Mouse (Mus musculus) heart, embryonic 16.5 days (tissue): ENCODE measurements at regions not wholly inside any gene's neighbourhood (a gene's known extent, or its start where the extent isn't known, plus 50 kb on each side); places are given as distances from the start of the nearest gene placed in this dataset.

Experiments used
- ATAC-seq: fragments of 200-750 bp; cut with Nextera tagmentation; replicated peaks from 2 replicates; pipeline ENCODE4 v1.8.0; 2017; ENCODE audit warnings: moderate number of reproducible peaks; ENCODE audit not compliant: insufficient read depth, low FRiP score; ENCODE audit errors: extremely low read depth
- H3K27ac ChIP-seq: fragments of 300-500 bp; sonication (generic); 2 replicates; pipeline ENCODE4 v1.5.1; 2014; ENCODE audit warnings: mild to moderate bottlenecking, low read length, control low read depth, moderate library complexity
- H3K27me3 ChIP-seq: fragments of 300-500 bp; sonication (generic); 2 replicates; pipeline ENCODE4 v1.6.1; 2014; ENCODE audit warnings: low read length, mixed read lengths; ENCODE audit not compliant: control insufficient read depth, insufficient read depth
- H3K36me3 ChIP-seq: fragments of 300-500 bp; sonication (generic); 2 replicates; pipeline ENCODE4 v1.6.1; 2014; ENCODE audit not compliant: control insufficient read depth, insufficient read depth
- H3K4me1 ChIP-seq: fragments of 300-500 bp; sonication (generic); 2 replicates; pipeline ENCODE4 v1.6.1; 2014; ENCODE audit warnings: low read length, mixed read lengths; ENCODE audit not compliant: control insufficient read depth, insufficient read depth
- H3K4me2 ChIP-seq: fragments of 300-500 bp; sonication (generic); 2 replicates; pipeline ENCODE4 v1.6.1; 2014; ENCODE audit warnings: low read depth, mild to moderate bottlenecking, control low read depth, low read length
- H3K4me3 ChIP-seq: fragments of 300-500 bp; sonication (generic); 2 replicates; pipeline ENCODE4 v1.5.1; 2014; ENCODE audit warnings: mild to moderate bottlenecking, control low read depth, low read length
- H3K9ac ChIP-seq: fragments of 300-500 bp; sonication (generic); 2 replicates; pipeline ENCODE4 v1.6.1; 2014; ENCODE audit warnings: low read length, control low read depth
- H3K9me3 ChIP-seq: fragments of 300-500 bp; sonication (generic); replicated peaks from 2 replicates; pipeline ENCODE4 v1.6.1; 2016; ENCODE audit warnings: low read length; ENCODE audit not compliant: control insufficient read depth
- WGBS: fragments of 180-500 bp; shearing (Covaris S2); extraction: QIAGEN DNeasy Blood & Tissue Kit; methylation state at CpG from one replicate; pipeline ENCODE4 v1.1.7; 2014; 5-methylcytosine and 5-hydroxymethylcytosine counted together

- WGBS, result 59% methylated on average over 2 of the region's 2 CpGs
- H3K4me1 ChIP-seq, result no peaks in the 10 kb centered on the region
- H3K27me3 ChIP-seq, result no peaks in the 10 kb centered on the region
- no peak overlapping the region for H3K4me2 ChIP-seq
- no peaks in the 10 kb centered on the region for H3K9me3 ChIP-seq
- H3K4me3 ChIP-seq, result no peak overlapping the region
- H3K9ac ChIP-seq, result no peak overlapping the region
- ATAC-seq, result no peak
- no peak overlapping the region for H3K27ac ChIP-seq
- no peaks in the 10 kb centered on the region for H3K36me3 ChIP-seq
These were observed 189.3 kb upstream of the Tmtc4 start for GRCm38 (mm10) chr14:123173183-123173582.

GRCm38 (mm10) chr14:123171865-123172264, 188.0 kb upstream of the Tmtc4 start:
- no peak overlapping the region for H3K9ac ChIP-seq
- no peak overlapping the region for H3K27ac ChIP-seq
- H3K36me3 ChIP-seq, result no peaks in the 10 kb centered on the region
- no peaks in the 10 kb centered on the region for H3K27me3 ChIP-seq
- H3K4me2 ChIP-seq, result no peak overlapping the region
- no peak overlapping the region for H3K4me3 ChIP-seq
- no peaks in the 10 kb centered on the region for H3K9me3 ChIP-seq
- no peak for ATAC-seq
- H3K4me1 ChIP-seq, result no peaks in the 10 kb centered on the region
- WGBS, result 38% methylated on average over 1 of the region's 1 CpGs

GRCm38 (mm10) chr14:123163842-123164241, 180.0 kb upstream of the Tmtc4 start:
- Histone ChIP-seq H3K27ac (no peak overlapping the region), H3K36me3 (no peaks in the 10 kb centered on the region), H3K9ac (no peak overlapping the region), H3K4me3 (no peak overlapping the region), H3K4me1 (no peaks in the 10 kb centered on the region), H3K9me3 (no peaks in the 10 kb centered on the region), H3K27me3 (no peaks in the 10 kb centered on the region), H3K4me2 (no peak overlapping the region)
- WGBS, result 72% methylated on average over 4 of the region's 4 CpGs
- no peak for ATAC-seq

GRCm38 (mm10) chr14:123143489-123144046, 159.7 kb upstream of the Tmtc4 start:
- no peak overlapping the region for H3K9ac ChIP-seq
- WGBS, result 43% methylated on average over 5 of the region's 5 CpGs
- ATAC-seq, result no peak
- no peak overlapping the region for H3K4me3 ChIP-seq
- no peak overlapping the region for H3K27ac ChIP-seq
- peaks cover 5% of the 10 kb centered on the region for H3K4me1 ChIP-seq
- H3K4me2 ChIP-seq, result peak overlapping the region; percentile 18; the same call in 1 of the 2 replicates
- H3K36me3 ChIP-seq, result no peaks in the 10 kb centered on the region
- no peaks in the 10 kb centered on the region for H3K27me3 ChIP-seq
- H3K9me3 ChIP-seq, result no peaks in the 10 kb centered on the region

GRCm38 (mm10) chr14:123138743-123139705, 155.2 kb upstream of the Tmtc4 start:
- Histone ChIP-seq H3K27ac (no peak overlapping the region), H3K36me3 (no peaks in the 10 kb centered on the region), H3K4me2 (no peak overlapping the region), H3K4me1 (peaks cover 5% of the 10 kb centered on the region), H3K4me3 (no peak overlapping the region), H3K9ac (no peak overlapping the region), H3K9me3 (no peaks in the 10 kb centered on the region), H3K27me3 (no peaks in the 10 kb centered on the region)
- 54% methylated on average over 6 of the region's 6 CpGs for WGBS
- ATAC-seq, result no peak

- WGBS, result 28% methylated on average over 1 of the region's 1 CpGs
- no peak overlapping the region for H3K4me2 ChIP-seq
These were observed 150.1 kb upstream of the Tmtc4 start for GRCm38 (mm10) chr14:123133979-123134378.

GRCm38 (mm10) chr14:123120361-123120760, 136.5 kb upstream of the Tmtc4 start:
- H3K9me3 ChIP-seq, result peaks cover 6% of the 10 kb centered on the region; the same call in 1 of the 2 replicates
- WGBS, result 74% methylated on average over 2 of the region's 2 CpGs
- H3K9ac ChIP-seq, result no peak overlapping the region
- H3K4me1 ChIP-seq, result no peaks in the 10 kb centered on the region
- no peaks in the 10 kb centered on the region for H3K27me3 ChIP-seq
- H3K36me3 ChIP-seq, result no peaks in the 10 kb centered on the region
- no peak overlapping the region for H3K27ac ChIP-seq
- no peak overlapping the region for H3K4me2 ChIP-seq
- no peak overlapping the region for H3K4me3 ChIP-seq
- no peak for ATAC-seq

More at GRCm38 (mm10) chr14:123133979-123134378, 150.1 kb upstream of the Tmtc4 start:
- H3K36me3 ChIP-seq, result no peaks in the 10 kb centered on the region
- H3K9ac ChIP-seq, result no peak overlapping the region
- no peaks in the 10 kb centered on the region for H3K9me3 ChIP-seq
- no peak overlapping the region for H3K27ac ChIP-seq
- no peaks in the 10 kb centered on the region for H3K4me1 ChIP-seq
- H3K4me3 ChIP-seq, result no peak overlapping the region
- no peaks in the 10 kb centered on the region for H3K27me3 ChIP-seq
- no peak for ATAC-seq

GRCm38 (mm10) chr14:123116337-123116736, 132.5 kb upstream of the Tmtc4 start:
- ATAC-seq, result no peak
- 73% methylated on average over 1 of the region's 1 CpGs for WGBS
- H3K9ac ChIP-seq, result no peak overlapping the region
- no peaks in the 10 kb centered on the region for H3K4me1 ChIP-seq
- no peaks in the 10 kb centered on the region for H3K36me3 ChIP-seq
- H3K27ac ChIP-seq, result no peak overlapping the region
- H3K4me3 ChIP-seq, result no peak overlapping the region
- H3K9me3 ChIP-seq, result no peaks in the 10 kb centered on the region
- H3K4me2 ChIP-seq, result no peak overlapping the region
- H3K27me3 ChIP-seq, result no peaks in the 10 kb centered on the region

- ATAC-seq, result no peak
- Histone ChIP-seq H3K36me3 (no peaks in the 10 kb centered on the region), H3K4me3 (no peak overlapping the region), H3K4me2 (no peak overlapping the region), H3K4me1 (no peaks in the 10 kb centered on the region), H3K27me3 (no peaks in the 10 kb centered on the region), H3K9ac (no peak overlapping the region), H3K27ac (no peak overlapping the region), H3K9me3 (no peaks in the 10 kb centered on the region)
- 75% methylated on average over 2 of the region's 2 CpGs for WGBS
These were observed 126.7 kb upstream of the Tmtc4 start for GRCm38 (mm10) chr14:123110533-123110932.
